Mouse (Mus musculus) midbrain, embryonic 12.5 days (tissue): ENCODE data around the gene Icos. TPM values are rescaled to one million over a fixed set of nuclear protein-coding genes. Genes with fewer than 3 reads are reported as not detected.

Source experiments
- ATAC-seq: fragments of 200-750 bp; cut with Nextera tagmentation; 2 replicates; pipeline ENCODE4 v1.8.0; 2017; ENCODE audit warnings: low read depth, moderate TSS enrichment, moderate library complexity; ENCODE audit not compliant: low FRiP score
- H3K27ac ChIP-seq: fragments of 300-500 bp; sonication (generic); replicated peaks from 2 replicates; pipeline ENCODE4 v1.5.1; 2016; ENCODE audit warnings: mild to moderate bottlenecking
- H3K27me3 ChIP-seq: fragments of 300-500 bp; sonication (generic); 2 replicates; pipeline ENCODE4 v1.6.1; 2016; ENCODE audit warnings: mild to moderate bottlenecking
- H3K36me3 ChIP-seq: fragments of 300-500 bp; sonication (generic); 2 replicates; pipeline ENCODE4 v1.6.1; 2016
- H3K4me1 ChIP-seq: fragments of 300-500 bp; sonication (generic); 2 replicates; pipeline ENCODE4 v1.6.1; 2016
- H3K4me2 ChIP-seq: fragments of 300-500 bp; sonication (generic); replicated peaks from 2 replicates; pipeline ENCODE4 v1.6.1; 2016; ENCODE audit warnings: mild to moderate bottlenecking, moderate library complexity
- H3K4me3 ChIP-seq: fragments of 300-500 bp; sonication (generic); 2 replicates; pipeline ENCODE4 v1.5.1; 2016; ENCODE audit warnings: mild to moderate bottlenecking
- H3K9ac ChIP-seq: fragments of 300-500 bp; sonication (generic); replicated peaks from 2 replicates; pipeline ENCODE4 v1.6.1; 2016; ENCODE audit warnings: mild to moderate bottlenecking, moderate library complexity
- H3K9me3 ChIP-seq: fragments of 300-500 bp; sonication (generic); 2 replicates; pipeline ENCODE4 v1.6.1; 2016; ENCODE audit warnings: mild to moderate bottlenecking
- WGBS: fragments of 180-500 bp; shearing (Covaris S2); methylation state at CpG from one replicate; pipeline ENCODE4 v1.1.7; 2016; 5-methylcytosine and 5-hydroxymethylcytosine counted together
- polyA plus RNA-seq: library from polyadenylated mRNA; unstranded; fragments of >200 nt; fragmentation: Nextera tagmentation; extraction: Ambion mirVana; gene quantifications from 2 replicates; pipeline ENCODE4 v1.2.1, GENCODE M21; 2016

Icos gene
- polyA plus RNA-seq, 1 experiment from 2014 or later, result 0.09 TPM

DNA sequence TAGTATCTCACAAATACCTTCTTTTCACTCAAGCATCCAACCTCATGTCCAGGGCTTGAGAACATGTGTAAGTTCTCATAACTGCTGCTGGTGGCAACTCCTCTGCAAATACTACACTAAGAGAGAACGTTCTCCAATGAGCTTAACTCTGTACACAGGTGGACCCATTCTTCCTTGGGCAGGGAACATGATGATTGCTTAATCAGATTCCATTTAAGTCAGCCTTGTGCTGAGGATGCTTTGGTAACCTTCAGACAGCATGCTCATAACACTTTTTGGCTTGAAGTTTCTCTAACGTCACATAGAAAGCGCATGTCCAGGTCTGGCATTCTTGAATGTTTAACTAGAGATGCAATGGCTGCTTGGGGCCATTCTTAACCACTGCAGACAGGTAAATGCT, 69.6 kb downstream of the Icos start:
- H3K4me3 ChIP-seq, result no peak overlapping the region
- no peak for ATAC-seq
- H3K36me3 ChIP-seq, result no peaks in the 10 kb centered on the region
- H3K9ac ChIP-seq, result no peak overlapping the region
- no peaks in the 10 kb centered on the region for H3K9me3 ChIP-seq
- no peak overlapping the region for H3K27ac ChIP-seq
- no peaks in the 10 kb centered on the region for H3K4me1 ChIP-seq
- H3K27me3 ChIP-seq, result no peaks in the 10 kb centered on the region
- no peak overlapping the region for H3K4me2 ChIP-seq
- WGBS, result 86% methylated on average over 3 of the region's 3 CpGs

Other genes starting within 250 kb of the Icos start
- not detected in 2 replicates for gene Ctla4, start 90.9 kb upstream of the Icos start, polyA plus RNA-seq